Mouse (Mus musculus): ENCODE data around the gene Dhtkd1. TPM values are rescaled to one million over a fixed set of nuclear protein-coding genes. Genes with fewer than 3 reads are reported as not detected.
A peak's percentile ranks its signal among the peaks of the same experiment; 100 is the strongest.

The Dhtkd1 gene
- polyA plus RNA-seq, 1 experiment from 2014 or later: 3.5 TPM

DNA sequence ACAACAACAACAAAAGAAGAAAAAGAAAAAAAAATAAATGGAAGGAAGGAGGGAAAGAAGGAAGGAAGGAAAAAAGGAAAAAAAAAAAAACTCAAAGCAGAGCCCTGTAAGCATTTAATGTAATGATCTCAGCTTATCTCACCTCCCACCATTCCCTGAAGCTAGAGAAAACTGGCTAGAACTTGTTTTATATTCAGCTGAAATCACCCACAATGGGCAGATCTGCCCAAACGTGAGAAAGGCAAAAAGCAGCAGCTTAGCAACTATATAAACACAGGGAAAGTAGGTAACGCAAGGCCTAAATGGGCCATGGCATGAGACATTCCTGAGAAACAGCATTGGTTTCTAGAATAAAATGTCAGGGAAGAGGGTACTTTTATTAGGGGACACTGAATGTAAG is 53.2 kb downstream of the Dhtkd1 start:
- Histone ChIP-seq H3K4me1 (replicated peaks) (peaks cover 22% of the 10 kb centered on the region), H3K27me3 (no peaks in the 10 kb centered on the region), H3K27ac (replicated peaks) (no peak overlapping the region), H3K36me3 (replicated peaks) (peaks cover 50% of the 10 kb centered on the region), H3K9ac (no peak overlapping the region), H3K4me2 (no peak overlapping the region), H3K4me3 (replicated peaks) (no peak overlapping the region), H3K9me3 (replicated peaks) (no peaks in the 10 kb centered on the region)
- WGBS (ENCODE audit: insufficient replicate concordance): 60% methylated on average over 2 of the region's 2 CpGs
- ATAC-seq (ENCODE audit: insufficient read depth): no peak

DNA sequence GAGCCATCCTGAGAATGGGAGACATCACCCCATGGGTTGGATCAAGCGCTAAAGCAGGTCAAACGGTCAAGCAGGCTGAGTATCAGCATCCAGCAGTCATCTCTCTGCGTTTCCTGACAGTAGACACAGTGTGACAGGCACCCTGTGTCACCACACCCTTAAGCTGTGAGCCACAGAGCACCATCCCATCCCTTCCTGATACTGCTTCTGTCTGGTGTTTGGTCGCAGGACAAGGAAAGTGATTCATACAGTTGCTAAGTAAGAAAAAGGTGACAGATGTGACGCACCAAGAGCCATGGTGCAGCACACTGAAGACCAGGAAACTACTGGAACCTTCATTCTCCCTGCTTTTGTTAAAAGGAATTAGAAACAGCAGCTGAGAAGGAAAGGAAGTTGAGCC is 53.7 kb downstream of the Dhtkd1 start:
- no peak for ATAC-seq (ENCODE audit: insufficient read depth)
- peaks cover 53% of the 10 kb centered on the region for H3K36me3 ChIP-seq (replicated peaks)
- H3K4me3 ChIP-seq (replicated peaks): no peak overlapping the region
- peaks cover 18% of the 10 kb centered on the region for H3K4me1 ChIP-seq (replicated peaks)
- H3K9ac ChIP-seq: no peak overlapping the region
- 59% methylated on average over 5 of the region's 5 CpGs for WGBS (ENCODE audit: insufficient replicate concordance)
- no peaks in the 10 kb centered on the region for H3K9me3 ChIP-seq (replicated peaks)
- H3K27me3 ChIP-seq: no peaks in the 10 kb centered on the region
- no peak overlapping the region for H3K4me2 ChIP-seq
- H3K27ac ChIP-seq (replicated peaks): no peak overlapping the region

DNA sequence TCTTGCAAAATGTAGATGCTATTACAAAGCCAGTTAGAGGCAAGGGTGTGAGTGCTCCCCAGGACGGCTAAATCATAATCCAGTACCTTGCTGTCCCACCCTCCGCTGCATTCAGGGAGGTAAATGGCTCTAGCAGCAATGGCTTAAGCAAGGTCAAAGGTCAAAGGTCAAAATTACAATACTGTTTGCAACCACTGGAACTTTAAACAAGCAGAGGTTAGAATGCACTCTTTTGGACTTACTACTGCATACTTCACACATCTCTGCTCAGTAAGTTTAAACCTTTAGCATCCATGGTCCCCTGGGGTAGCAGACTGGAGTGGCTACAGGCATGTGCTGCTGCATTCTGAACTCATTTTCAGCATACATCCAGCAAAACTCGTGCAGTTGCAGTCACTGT is 65.1 kb downstream of the Dhtkd1 start:
- 70% methylated on average over 3 of the region's 3 CpGs for WGBS (ENCODE audit: insufficient replicate concordance)
- peaks cover 78% of the 10 kb centered on the region for H3K36me3 ChIP-seq (replicated peaks)
- no peak overlapping the region for H3K27ac ChIP-seq (replicated peaks)
- H3K4me1 ChIP-seq (replicated peaks): no peaks in the 10 kb centered on the region
- no peak overlapping the region for H3K9ac ChIP-seq
- no peaks in the 10 kb centered on the region for H3K9me3 ChIP-seq (replicated peaks)
- H3K27me3 ChIP-seq: no peaks in the 10 kb centered on the region
- no peak overlapping the region for H3K4me2 ChIP-seq
- peak; percentile 49; the same call in 1 of the 2 replicates for ATAC-seq (ENCODE audit: insufficient read depth)
- H3K4me3 ChIP-seq (replicated peaks): no peak overlapping the region

DNA sequence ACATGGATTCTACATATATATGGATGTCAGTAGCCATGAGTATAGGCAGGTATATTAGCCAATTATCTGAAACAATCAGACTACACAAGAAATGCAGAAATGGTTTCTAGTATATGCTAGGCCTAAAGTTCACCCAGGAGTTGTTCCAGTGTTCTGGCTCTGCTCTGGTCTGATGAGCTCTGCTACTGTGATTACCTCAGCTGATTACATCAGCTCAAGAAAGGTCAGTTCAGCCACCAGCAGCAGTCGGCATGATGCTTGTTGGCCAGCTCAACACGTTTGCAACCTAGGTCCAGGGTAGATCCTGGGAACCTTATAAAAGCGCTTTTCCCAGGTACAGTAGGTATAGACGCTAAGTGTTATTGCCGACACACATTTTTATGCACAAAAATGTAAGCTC is 72.8 kb downstream of the Dhtkd1 start:
- ATAC-seq (ENCODE audit: insufficient read depth): no peak
- Histone ChIP-seq H3K4me3 (replicated peaks) (no peak overlapping the region), H3K9me3 (replicated peaks) (no peaks in the 10 kb centered on the region), H3K4me1 (replicated peaks) (no peaks in the 10 kb centered on the region), H3K4me2 (no peak overlapping the region), H3K27ac (replicated peaks) (no peak overlapping the region), H3K36me3 (replicated peaks) (peaks cover 74% of the 10 kb centered on the region), H3K9ac (no peak overlapping the region), H3K27me3 (no peaks in the 10 kb centered on the region)
- WGBS (ENCODE audit: insufficient replicate concordance): 80% methylated on average over 5 of the region's 5 CpGs

DNA sequence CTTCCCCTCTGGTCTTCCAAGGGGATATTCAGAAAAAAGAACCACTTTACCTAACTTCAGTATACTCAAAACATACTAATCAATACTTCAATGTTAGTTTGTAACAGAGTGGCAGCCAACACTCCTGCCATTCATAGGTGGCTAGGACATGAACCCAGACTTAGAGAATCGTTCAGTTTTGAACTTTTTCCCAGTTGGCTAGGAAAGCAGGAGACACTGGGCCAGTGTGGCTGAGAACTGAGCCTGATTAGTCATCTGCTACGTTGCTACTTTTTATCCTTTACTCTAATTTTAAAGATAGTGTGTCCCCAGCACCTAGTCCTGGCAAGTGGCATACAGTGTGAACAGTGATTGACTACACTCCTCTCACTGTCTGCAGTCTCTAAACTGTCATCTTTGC is 74.9 kb downstream of the Dhtkd1 start:
- H3K36me3 ChIP-seq (replicated peaks): peaks cover 71% of the 10 kb centered on the region
- H3K27ac ChIP-seq (replicated peaks): no peak overlapping the region
- no peaks in the 10 kb centered on the region for H3K4me1 ChIP-seq (replicated peaks)
- no peak overlapping the region for H3K4me3 ChIP-seq (replicated peaks)
- H3K4me2 ChIP-seq: no peak overlapping the region
- WGBS (ENCODE audit: insufficient replicate concordance): 66% methylated on average over 2 of the region's 2 CpGs
- no peak for ATAC-seq (ENCODE audit: insufficient read depth)
- H3K27me3 ChIP-seq: no peaks in the 10 kb centered on the region
- H3K9me3 ChIP-seq (replicated peaks): no peaks in the 10 kb centered on the region
- H3K9ac ChIP-seq: no peak overlapping the region

DNA sequence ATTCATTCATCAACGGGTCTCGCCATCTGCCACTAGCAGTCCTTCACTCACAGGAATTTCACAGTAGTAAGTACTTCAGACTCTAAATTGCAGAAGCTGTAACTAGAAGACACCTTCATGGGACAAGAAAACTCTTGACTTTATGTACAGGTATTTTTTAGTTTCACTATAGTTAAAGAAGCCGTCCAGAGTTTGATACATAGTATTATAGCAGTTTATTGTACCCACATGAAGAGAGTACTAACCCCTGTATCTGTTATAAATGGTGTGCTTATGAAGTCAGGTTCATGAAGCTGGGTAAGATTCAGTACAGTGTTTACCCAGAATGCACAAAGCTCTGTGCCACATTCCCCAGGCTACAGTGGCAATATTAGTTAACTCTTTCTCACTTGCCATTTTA is 79.8 kb downstream of the Dhtkd1 start, which contains the start of gene Gm13199:
Gene Gm13199, minus strand, starts transcription at position 101 of the 400 bp plus-strand sequence.
- H3K36me3 ChIP-seq (replicated peaks): peaks cover 78% of the 10 kb centered on the region
- H3K9ac ChIP-seq: no peak within 1 kb of the TSS
- H3K4me3 ChIP-seq (replicated peaks): no peak within 1 kb of the TSS
- H3K27ac ChIP-seq (replicated peaks): no peak within 1 kb of the TSS
- no peaks in the 10 kb centered on the region for H3K9me3 ChIP-seq (replicated peaks)
- no peaks in the 10 kb centered on the region for H3K4me1 ChIP-seq (replicated peaks)
- H3K27me3 ChIP-seq: no peaks in the 10 kb centered on the region
- H3K4me2 ChIP-seq: no peak within 1 kb of the TSS
- WGBS (ENCODE audit: insufficient replicate concordance): 87% methylated on average over 3 of the region's 3 CpGs
- no peak for ATAC-seq (ENCODE audit: insufficient read depth)

DNA sequence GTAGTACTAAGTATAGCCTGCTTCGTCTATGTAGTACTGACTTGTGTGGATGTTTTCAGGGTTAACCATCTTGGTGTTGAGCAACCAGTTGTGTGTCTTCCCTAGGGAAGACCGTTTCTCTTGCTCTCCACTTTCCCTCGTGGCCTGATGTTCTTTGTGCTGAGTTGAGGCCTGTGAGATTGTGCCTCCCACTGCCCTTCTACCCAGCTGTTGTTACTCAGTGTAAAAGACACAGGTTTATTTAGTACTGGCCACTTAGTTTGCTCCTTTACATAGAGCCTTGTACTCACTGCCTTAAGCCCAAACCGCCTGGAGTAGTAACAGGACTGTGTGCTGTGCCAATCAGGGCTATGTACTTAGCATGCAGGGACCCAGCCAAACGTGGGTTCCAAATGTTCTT is 90.7 kb downstream of the Dhtkd1 start:
- WGBS (ENCODE audit: insufficient replicate concordance): 67% methylated on average over 5 of the region's 5 CpGs
- Histone ChIP-seq H3K9me3 (replicated peaks) (no peaks in the 10 kb centered on the region), H3K27ac (replicated peaks) (no peak overlapping the region), H3K4me1 (replicated peaks) (peaks cover 17% of the 10 kb centered on the region), H3K4me2 (no peak overlapping the region), H3K36me3 (replicated peaks) (peaks cover 28% of the 10 kb centered on the region), H3K9ac (no peak overlapping the region), H3K4me3 (replicated peaks) (no peak overlapping the region), H3K27me3 (no peaks in the 10 kb centered on the region)
- no peak for ATAC-seq (ENCODE audit: insufficient read depth)

DNA sequence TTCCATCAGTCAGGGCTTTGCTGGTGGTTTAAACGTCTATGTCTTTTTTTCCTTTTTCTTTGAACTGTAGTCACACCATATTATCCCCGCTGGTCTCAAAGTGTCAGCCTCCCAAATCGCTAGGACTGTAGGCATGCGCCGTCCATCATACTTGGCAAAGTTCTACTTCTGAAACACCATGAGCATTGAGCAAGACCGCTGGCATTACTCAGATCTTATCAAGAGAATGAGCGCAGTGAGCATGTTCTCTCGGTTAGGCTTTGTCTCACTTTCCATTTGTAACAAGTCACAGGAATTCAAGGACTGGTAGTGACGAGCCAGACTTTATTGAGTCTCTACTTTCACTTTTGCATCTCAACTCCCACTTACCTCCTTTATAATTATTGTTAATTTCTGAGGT is 91.5 kb downstream of the Dhtkd1 start:
- H3K27me3 ChIP-seq: no peaks in the 10 kb centered on the region
- 73% methylated on average over 9 of the region's 9 CpGs for WGBS (ENCODE audit: insufficient replicate concordance)
- ATAC-seq (ENCODE audit: insufficient read depth): no peak
- H3K9me3 ChIP-seq (replicated peaks): no peaks in the 10 kb centered on the region
- H3K9ac ChIP-seq: no peak overlapping the region
- no peak overlapping the region for H3K4me3 ChIP-seq (replicated peaks)
- H3K4me1 ChIP-seq (replicated peaks): peaks cover 25% of the 10 kb centered on the region
- no peak overlapping the region for H3K27ac ChIP-seq (replicated peaks)
- no peak overlapping the region for H3K4me2 ChIP-seq
- H3K36me3 ChIP-seq (replicated peaks): peaks cover 24% of the 10 kb centered on the region

Other genes with a start within 250 kb of the Dhtkd1 start
- 1.5 TPM in 2 replicates for gene Camk1d, start 228.3 kb downstream of the Dhtkd1 start, polyA plus RNA-seq (2015; fragmentation: Nextera tagmentation; extraction: Ambion mirVana)
- gene Nudt5, start 97.8 kb downstream of the Dhtkd1 start, polyA plus RNA-seq (2015; fragmentation: Nextera tagmentation; extraction: Ambion mirVana): 41.1 and 47.0 TPM in 2 replicates
- gene Cdc123, start 97.6 kb downstream of the Dhtkd1 start, polyA plus RNA-seq (2015; fragmentation: Nextera tagmentation; extraction: Ambion mirVana): 130 and 139 TPM in 2 replicates
- gene Gm13199, start 79.9 kb downstream of the Dhtkd1 start, polyA plus RNA-seq (2015; fragmentation: Nextera tagmentation; extraction: Ambion mirVana): 0.45 and 0.50 TPM in 2 replicates
- gene Sec61a2, start 47.4 kb downstream of the Dhtkd1 start, polyA plus RNA-seq (2015; fragmentation: Nextera tagmentation; extraction: Ambion mirVana): 11.6 and 13.1 TPM in 2 replicates
- gene Upf2, start 8.7 kb upstream of the Dhtkd1 start, polyA plus RNA-seq (2015; fragmentation: Nextera tagmentation; extraction: Ambion mirVana): 3.7 TPM in 2 replicates
- gene Proser2, start 187.4 kb upstream of the Dhtkd1 start, polyA plus RNA-seq (2015; fragmentation: Nextera tagmentation; extraction: Ambion mirVana): 6.4 and 7.9 TPM in 2 replicates